In the genomic region with DNA sequence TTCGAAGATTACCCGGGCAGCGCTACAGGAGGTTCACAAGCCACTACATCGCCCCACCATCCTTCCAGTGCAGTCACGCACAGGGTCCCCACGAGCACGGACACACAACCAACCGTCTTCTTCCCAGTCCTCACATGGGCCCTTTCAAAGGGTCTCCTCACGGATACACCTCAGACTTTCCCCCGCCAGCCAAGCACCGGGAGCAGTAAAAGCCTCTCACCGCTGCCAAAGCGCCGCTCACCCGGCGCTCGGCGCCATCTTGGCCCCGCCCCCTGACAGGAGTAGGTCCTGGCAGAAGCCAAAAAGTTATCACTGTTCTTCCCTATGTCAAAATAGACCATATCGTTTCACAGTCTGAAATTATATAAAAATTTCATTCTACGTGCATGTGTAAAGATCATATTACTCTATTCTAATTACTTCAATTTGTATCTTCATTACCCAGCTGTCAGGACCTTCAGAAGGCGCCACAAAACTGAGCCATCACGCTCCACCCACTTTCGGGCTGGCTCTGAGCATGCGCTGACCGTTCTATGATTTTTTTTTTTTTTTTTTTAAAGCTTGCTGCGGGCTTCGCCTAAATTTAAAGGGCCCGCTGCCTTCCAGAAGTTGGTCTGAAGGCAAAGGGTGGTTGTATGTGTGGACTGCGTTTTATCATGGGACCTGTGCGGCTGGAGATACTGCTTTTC, we compare ENCODE assay signal across 1 mouse cellular context.
TF ChIP-seq lines count a peak whose summit lies in the region.

A gene (minus strand): TSS at position 502 of the 689 bp plus-strand sequence.
A gene (plus strand): TSS at position 536 of the 689 bp plus-strand sequence.

TF ChIP-seq in MEL, 35 proteins besides CTCF, POLR2A, EP300 and RAD21 (continued from another document):
- TF ChIP-seq USF1 (IDR thresholded peaks at IDR 0.05; ENCODE audit: low read depth, low read length) (no peak), UBTF (IDR thresholded peaks at IDR 0.05; ENCODE audit: borderline replicate concordance, insufficient read depth, low read depth, low read length) (no peak), HCFC1 (IDR thresholded peaks at IDR 0.05; ENCODE audit: low read depth, low read length) (peak; percentile 84)
